Mouse (Mus musculus): ENCODE data around the gene Card19.

- TF ChIP-seq CTCF (IDR thresholded peaks at IDR 0.05; ENCODE audit: low read depth) (no peak), EP300 (IDR thresholded peaks at IDR 0.05; ENCODE audit: low read depth) (no peak)
Observed at GRCm38 (mm10) chr13:49206341-49206740, 9.5 kb downstream of the Card19 start.
